Mouse (Mus musculus): Measurements from ENCODE around the gene Pjvk.

The Pjvk gene

DNA sequence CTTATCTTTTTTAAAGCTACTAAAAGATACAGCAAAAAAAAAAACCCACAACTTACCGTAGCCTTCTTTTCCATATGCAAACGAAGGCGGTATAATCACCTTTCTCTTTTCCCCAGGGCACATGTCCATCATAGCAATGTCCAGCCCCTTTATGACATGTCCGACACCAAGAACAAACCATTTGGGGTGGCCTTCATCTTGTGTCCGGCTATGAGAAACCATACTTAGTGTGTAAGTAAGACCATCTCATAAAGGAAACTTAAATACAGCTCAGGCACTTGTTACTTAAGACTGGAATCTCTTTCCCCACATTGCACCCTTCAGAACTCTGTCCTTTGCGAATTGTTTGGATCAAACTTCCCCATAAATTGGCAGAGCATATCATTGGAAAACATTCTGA lies 23.4 kb downstream of the Pjvk start:
- DNase-seq (ENCODE audit: low spot score) = no peak

GRCm38 (mm10) chr2:76672134-76672745 lies 24.0 kb downstream of the Pjvk start:
- DNase-seq (ENCODE audit: low spot score) = no peak

GRCm38 (mm10) chr2:76672966-76673392 lies 24.7 kb downstream of the Pjvk start, which contains the start of gene Fkbp7:
Fkbp7 (minus strand) TSS chr2:76673116.
- peak; percentile 84 for DNase-seq (ENCODE audit: low spot score)

DNA sequence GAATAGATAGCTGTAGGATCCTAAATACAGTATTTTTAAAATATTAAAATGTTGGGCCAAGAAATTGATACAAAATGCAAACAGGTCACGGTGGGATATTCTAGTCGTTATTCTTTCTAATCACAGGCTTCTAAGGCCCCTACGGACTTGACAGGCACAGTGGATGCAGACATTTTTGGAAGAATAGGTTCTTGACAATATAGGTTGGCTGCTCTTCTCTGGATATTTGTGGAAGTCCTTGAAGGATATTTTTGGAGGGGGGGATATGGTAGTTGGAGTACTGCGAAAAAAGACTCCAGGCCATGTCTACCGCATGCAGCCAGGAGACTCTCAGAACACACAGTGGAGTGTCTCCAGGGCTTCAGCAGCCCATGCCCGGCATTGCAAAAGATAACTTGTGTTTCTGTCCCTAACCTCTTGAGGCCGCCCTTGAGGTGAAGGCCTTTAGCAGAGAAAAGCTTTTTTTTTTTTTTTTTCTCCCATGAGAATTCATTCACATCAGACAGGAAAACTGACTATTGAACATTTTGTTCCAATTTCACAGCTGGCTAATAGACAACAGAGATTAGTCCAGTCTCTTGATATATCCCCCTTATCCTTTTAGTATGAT lies 25.3 kb downstream of the Pjvk start:
- peak; percentile 57 for DNase-seq (ENCODE audit: low spot score)

GRCm38 (mm10) chr2:76674725-76675427 lies 26.6 kb downstream of the Pjvk start, which contains the start of gene Plekha3:
Plekha3 (plus strand) TSS chr2:76675281.
- peak; percentile 75 for DNase-seq (ENCODE audit: low spot score)

GRCm38 (mm10) chr2:76675451-76675850 lies 27.2 kb downstream of the Pjvk start:
- no peak for DNase-seq (ENCODE audit: low spot score)

GRCm38 (mm10) chr2:76675949-76676348 lies 27.7 kb downstream of the Pjvk start:
- no peak for DNase-seq (ENCODE audit: low spot score)

- DNase-seq (ENCODE audit: low spot score) = no peak
Measured at GRCm38 (mm10) chr2:76676401-76677226, 28.3 kb downstream of the Pjvk start.

DNA sequence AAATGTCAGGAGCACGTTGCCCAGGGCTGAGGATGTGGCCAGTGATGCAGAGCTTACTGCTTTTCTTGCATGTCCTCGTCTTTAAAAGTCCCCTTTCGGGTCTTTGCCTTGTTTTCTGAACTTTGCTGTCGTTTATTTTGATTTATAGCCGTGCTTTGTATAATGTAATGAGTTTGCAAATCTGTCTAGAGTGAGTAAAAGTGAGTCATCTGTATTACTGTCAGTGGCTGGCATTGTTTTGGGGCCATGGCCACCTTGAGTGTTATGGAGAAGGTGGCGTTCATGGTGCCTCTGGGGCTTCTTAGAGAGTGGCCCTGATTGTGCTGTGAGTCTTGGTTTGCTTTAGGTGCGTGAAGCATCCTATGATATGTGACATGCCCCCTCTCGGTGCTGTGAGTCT lies 34.0 kb downstream of the Pjvk start:
- DNase-seq (ENCODE audit: low spot score) = no peak

- DNase-seq (ENCODE audit: low spot score) = no peak
Measured at GRCm38 (mm10) chr2:76686986-76687385, 38.7 kb downstream of the Pjvk start.

DNA sequence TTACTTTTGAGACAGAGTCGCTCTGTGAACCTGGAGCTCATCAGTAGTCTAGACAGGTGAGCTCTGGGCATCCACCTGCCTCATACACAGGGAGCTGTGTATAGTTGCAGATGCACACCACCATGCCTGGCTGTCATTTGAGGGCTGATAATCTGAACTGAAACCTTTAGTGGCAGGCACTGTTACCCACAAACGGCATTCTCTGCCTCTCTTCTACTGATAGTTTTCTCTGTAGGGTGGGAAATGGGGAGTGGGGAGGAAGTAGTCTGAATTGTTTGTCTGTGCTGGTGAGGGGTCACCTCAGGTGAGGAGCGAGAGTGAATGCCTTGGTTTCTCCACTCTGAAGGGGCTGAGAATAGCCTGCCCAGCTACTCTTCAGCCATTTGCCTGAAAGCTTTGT lies 39.3 kb downstream of the Pjvk start:
- DNase-seq (ENCODE audit: low spot score) = no peak

DNA sequence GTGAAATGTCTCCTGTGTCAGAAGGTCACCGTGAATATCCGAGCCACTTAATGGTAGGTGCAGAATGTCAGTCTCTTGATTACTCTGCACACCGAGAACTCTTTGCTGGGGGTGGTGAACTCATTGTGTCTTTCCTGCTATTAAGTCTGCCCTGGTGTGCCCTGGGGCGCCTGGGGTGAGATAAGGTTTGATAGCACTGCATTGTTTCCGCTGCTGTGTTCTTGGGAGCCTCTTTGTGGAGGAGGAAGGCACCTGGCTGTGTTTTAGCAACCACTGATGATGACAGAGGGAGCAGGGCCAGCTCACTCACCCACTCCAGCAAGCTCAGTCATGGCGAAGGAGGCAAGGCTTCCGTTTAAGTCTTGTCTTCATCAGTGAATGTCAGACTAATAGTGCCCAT lies 39.9 kb downstream of the Pjvk start:
- DNase-seq (ENCODE audit: low spot score) = no peak

GRCm38 (mm10) chr2:76690436-76691204 lies 42.3 kb downstream of the Pjvk start:
- DNase-seq (ENCODE audit: low spot score) = peak; percentile 21

- DNase-seq (ENCODE audit: low spot score) = no peak
Measured at GRCm38 (mm10) chr2:76693765-76694164, 45.5 kb downstream of the Pjvk start.

DNA sequence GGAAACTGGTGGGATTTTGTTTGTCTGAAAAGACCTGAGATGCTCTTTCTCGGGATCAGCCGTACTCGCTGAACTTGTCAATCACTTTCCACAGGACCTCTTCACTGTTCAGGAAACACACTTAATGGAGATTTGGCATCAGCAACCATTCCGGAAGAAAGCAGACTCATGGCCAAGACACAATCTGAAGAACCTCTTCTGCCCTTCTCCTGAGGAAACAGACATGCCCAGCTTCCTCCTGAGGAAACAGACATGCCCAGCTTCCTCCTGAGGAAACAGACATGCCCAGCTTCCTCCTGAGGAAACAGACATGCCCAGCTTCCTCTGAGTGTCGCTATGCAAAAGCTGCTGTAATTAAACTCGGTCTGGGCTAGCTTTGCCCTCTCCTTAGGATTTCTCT lies 47.0 kb downstream of the Pjvk start:
- no peak for DNase-seq (ENCODE audit: low spot score)

DNA sequence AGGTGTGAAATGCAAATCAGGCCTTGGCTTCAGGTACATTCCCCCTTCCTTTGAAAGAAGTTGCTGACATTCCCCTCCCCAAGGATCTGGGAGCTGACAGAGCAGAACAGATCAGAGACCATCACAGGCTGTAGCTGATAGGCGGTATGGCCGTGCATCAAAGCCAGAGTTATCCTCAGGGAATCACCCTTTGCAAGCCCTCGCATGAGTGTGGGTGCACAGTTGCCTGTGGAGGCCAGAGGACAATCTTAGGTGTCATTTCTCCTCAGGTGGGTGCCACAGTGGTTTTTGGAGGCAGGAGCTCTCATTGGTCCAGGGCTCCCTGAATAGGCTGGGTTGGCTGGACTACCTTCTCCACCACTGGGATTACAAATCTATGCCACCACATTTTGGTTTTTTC lies 53.9 kb downstream of the Pjvk start:
- DNase-seq (ENCODE audit: low spot score) = no peak

DNA sequence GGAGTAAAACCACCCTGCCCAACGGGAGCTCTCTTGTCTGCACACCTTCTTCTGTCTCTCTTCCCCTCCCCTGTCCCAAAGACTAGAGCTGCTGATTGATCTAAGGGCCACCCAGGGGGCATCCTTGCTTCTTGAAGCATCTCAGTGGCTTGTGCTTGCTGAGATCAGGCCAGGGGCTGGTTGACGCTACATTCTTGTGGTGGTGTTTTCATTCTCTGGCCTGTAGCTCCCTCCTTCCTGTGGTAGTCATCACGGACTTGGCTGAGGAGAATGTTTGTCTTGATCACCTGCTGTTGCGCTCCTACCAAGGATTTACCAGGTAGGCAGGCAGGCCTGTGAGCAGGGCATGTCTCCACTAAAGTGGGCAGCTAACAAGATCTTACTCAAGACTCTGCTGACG lies 54.5 kb downstream of the Pjvk start:
- no peak for DNase-seq (ENCODE audit: low spot score)

DNA sequence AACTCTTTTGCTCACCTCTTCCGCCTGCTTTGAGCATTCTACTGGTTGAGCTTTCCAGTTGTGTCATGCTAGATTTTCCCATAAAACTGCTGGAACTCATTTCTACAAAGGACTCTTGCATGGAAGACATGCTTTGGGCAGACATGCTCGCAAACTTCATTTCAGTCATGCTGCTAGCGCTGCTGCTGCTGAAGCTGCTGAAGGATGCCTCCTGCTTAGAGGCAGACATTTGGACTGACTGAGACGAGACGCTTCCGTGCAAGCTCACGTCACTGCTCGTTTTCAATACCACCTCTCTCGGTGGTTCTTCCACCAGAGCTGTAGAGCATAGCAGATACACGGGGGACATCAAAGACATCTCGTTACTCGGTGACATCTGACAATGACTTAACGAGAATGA lies 57.4 kb downstream of the Pjvk start:
- DNase-seq (ENCODE audit: low spot score) = no peak

Measured in ovary, adult 18-20 months (tissue).